Mouse (Mus musculus) testis, postnatal 10 days (tissue): Measurements from ENCODE around the gene Zfp94.

ENCODE experiments used
- DNase-seq: peaks from one replicate; pipeline ENCODE4 v3.0.0; 2021; ENCODE audit warnings: low spot score

Gene Zfp94

DNA sequence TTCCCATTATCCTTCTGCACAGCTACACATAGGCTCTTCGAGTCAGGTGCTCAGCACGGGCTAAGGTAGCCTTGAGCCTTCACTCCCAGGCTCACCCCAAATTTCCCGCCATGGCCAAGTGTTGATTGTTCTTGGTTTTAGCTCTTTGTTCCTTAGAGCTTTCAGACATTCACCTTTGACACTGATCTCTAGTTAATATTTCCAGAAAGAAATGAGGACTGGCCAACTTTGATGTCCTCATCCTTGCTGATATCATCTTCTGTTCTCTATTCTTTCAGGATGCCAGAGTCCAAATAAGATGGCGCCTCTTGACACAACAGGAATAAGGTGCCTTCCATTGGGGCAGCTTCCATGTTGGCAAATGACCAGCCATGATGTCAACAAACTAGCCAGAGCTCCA, 42.0 kb downstream of the Zfp94 start:
- DNase-seq, result peak; percentile 21

DNA sequence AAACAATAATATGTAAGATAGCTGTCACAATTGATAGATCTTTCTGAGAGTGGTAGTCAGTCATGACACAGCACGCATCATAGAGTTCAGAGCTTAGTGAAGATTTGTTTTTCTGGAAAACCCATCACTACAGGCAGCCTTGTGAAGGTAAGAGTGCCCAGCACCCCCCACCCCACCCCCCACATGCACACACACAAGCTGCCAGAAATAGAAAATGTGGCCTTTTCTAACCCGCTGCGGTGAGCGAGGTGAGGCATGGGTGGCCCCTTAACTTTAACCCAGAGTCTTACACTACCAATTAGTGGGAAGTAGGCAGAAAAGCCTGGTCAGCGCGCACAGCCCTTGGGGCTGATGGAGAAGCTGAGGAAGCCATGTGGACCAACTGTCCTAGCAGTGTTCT, 45.3 kb downstream of the Zfp94 start:
- no peak for DNase-seq

DNA sequence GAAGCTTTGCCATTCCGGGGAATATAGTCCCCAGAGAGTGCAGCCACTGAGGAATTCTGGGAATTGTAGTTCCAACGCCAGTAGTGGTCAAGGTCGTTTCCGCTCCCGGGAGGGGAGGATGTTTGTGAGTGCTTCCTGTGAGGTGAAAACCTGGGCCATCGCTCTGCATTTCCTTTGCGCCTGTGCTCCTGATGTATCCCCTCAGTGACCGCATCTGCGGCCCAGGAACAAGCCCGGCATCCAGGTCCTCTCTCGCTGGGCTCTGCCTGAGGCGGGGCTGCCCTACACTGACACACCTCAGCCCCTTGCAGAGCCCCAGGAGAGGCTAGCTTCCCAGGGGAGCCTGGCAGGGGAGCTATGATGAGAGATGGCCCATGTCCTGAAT, 46.2 kb downstream of the Zfp94 start, which contains the start of gene Zfp93:
TSS of gene Zfp93 (plus strand) at position 133 of the 385 bp plus-strand sequence.
- peak; percentile 75 for DNase-seq

DNA sequence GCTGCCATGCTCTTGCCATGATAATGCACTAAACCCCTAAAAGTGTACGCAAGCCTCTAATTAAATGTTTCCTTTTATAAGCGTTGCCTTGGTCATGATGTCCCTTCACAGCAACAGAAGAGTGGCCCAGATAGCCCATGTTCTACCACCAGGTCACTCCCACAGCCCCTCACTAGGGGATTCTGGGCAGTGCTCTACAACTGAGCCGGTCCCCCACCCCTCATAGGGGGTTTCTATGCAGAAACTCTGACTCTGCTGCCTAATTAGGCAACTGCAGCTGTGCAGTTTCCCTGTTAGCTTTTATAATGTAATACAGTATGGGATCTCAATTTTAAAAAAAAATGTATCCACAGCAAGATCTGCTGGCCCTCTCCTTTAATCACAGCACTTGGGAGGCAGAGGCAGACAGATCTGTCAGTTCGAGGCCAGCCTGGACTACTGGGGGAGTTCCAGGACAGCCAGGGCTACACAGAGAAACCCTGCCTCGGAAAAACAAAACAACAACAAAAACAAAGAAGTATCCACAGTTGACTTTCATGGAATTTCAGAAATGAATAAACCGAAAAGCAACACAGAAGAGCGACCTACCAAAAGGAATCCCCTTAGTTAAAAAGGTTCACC, 46.7 kb downstream of the Zfp94 start:
- peak; percentile 37 for DNase-seq

DNA sequence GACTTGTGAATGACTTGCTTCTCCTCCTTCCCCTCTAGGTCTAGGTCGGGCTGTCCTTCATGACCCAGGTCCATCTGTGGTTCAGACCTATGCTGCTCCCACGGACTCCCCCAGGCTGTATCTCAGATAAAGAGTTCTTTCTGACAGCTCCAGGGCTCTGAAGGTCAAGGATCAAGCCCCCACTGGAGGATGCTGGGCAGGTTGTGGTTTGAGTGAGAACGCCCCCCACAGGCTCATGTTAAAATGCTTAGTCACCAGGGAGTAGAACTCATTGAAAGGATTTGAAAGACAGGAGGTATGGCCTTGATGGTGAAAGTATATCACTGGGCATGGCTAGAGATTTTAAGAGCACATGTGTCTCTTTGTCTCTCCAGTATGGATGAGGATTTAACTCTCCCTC, 47.2 kb downstream of the Zfp94 start:
- no peak for DNase-seq

DNA sequence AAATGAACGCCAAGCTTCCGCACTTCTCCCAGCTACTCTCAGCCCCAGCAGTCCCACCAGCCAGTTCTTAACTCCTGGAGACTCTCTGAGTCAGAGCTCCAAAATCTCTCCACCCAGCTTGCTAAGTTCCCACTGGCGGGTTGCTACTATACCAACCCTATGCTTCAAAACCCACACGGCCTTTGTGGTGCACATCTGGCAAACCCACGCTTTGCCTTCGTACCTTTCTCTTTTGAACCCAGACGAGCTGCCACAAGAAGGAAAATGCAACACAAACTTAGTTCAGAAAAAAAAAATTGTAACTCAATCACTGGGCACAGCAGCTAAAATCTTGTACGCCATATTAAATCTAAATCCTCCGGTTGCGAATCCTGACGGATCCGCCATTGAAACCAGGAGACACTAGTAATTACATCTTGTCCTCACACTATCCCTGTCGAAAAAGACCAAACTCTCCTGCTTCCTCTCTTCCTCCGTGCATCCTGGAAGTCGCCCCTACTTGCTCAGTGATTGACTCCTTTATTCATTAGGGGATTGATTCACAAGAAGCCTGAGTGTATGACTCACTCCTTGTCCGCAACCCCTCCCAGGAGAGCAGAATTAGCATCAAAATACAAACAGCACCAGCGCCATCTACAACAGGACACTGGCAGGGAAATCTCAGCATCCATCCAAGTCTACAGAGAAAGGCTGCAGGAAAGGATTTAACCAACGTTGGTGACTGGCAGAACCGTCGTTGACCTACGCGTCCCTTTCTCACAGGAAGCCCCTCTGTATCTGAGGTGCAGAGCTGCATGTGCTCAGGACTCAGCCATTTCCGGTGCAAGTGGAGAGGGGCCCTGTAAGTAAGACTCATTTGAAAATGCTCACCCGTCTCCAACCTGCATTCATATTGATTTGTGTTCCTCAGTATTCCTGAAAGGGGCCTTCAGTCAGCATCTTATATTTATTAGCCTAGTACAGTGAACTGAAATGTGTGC, 48.0 kb downstream of the Zfp94 start:
- no peak for DNase-seq

DNA sequence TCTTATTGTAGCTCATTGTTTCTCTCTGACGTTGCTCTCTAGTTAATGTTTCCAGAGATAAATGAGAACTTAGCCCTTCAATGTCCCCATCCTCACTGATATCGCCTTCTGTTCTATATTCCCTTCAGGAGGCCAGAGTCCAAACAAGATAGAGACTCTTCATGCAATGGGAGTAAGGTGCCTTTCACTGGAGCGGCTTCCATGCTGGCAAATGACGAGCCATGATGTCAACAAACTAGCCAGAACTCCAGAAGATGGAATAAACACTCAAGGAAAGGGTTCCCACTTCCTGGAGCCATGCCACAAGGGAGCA, 56.5 kb downstream of the Zfp94 start:
- DNase-seq, result no peak

DNA sequence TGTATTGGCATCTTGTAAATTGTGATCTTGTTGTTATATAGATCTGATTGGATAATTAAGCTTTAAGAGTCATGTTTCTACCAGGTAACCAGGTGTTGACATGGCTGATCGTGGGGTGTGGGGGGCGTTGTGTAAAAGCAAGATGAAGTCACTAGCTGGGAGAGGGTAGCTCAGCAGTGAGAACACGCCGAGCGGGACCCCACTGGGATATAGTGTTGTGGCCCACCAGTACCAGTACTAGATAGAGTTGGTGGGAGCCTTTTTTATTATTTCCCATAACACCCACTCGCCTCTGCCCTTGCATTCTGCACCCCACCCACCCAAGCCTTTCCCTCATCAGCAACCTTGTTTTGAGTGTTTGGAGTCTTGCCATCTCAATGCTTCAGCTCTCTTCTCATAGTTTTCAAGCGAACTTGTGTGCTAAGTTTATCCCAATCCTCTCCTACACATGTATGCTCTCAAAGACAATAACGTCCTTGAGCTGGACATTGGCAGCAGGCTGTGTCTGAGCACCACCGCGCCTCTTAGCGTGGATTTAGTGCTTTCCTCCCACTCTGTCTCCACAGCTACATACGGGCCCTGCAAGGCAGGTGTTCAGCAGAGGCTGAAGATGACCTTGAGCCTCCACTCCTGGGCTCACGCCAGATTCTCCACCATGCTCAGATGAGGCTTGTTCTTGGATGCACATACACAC, 57.0 kb downstream of the Zfp94 start:
- DNase-seq, result peak; percentile 69

DNA sequence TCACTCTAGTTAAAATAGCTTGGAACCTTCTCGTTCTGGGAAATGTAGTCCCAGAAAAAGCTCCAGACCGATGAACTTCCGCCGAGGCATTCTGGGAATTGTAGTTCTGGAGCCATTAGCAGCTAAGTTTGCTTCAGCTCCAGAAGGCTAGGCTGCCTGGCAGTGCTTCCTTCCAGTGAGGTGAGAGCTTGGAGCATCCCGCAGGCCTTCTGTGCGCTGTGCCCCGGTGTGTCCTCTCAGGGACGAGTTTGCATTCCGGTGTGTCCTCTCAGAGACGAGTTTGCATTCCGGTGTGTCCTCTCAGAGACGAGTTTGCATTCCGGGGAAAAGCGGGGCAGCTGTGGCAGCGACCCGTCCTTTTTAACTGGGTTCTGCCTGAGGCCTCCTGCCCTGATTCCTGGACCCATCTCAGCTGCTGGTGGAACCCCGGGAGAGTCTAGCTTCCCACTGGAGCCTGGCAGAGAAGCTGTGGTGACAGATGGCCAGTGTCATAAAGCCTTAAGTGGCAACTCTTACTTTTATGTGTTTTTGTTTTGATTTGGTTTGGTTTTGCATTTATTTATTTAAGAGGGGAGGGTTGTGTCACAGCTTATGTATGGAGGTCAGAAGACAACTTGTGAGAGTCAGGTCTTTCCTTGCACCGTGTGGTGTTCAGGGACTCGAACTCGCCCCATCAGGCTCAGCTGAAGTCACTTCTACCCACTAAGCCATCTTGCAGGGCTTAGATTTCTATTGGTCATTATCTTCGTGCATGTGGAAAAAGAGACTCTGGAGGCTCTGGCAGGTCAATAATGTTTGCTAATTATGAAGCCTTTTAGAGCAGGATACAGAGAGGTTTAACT, 61.6 kb downstream of the Zfp94 start, which contains the start of gene Zfp108:
TSS of gene Zfp108 (plus strand) at position 162 of the 842 bp plus-strand sequence.
- peak; percentile 74 for DNase-seq

DNA sequence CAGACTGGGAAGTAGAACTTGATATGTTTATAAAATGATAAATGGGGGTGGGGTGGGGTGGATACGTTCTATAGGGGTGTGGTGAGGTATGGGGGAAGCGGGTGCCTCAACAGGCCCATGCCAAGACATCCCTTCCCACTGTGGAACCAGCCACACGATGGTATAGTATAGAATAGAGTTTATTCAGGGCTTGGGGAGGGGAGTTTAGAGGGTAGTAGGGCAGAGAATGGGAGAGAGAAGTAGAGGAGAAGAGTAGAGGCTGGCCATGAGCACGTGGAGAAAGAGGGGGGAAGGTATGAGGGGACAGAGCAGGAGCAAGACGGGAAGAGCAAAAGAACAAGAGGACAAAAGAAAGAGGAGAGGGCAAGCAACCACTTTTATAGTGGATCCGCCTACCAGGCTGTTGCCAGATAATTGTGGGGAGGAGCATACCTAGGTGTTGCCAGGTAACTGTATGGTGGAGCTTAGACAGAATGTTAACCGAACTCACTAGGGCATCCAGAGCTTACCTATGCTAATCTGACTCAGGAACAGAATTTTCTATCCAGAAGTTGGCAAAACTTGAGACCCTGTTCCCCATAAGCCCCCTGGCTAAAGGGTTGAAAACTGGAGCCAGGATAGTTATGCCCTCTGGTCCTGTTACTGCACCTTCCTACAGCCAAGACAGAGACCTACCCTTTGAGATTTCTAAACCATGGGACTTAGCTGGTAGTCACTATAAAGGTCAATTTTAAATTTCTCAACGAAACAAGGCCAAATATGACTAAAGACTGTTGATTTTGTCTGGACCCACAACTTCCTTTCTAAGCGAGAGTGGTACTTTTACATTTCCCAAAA, 62.5 kb downstream of the Zfp94 start:
- DNase-seq, result no peak
